Mouse (Mus musculus) cerebellum, postnatal 14 days (tissue): ENCODE measurements around the gene 4632433K11Rik.

Source experiments
- DNase-seq, 2 experiments: peaks; one replicate each; pipeline ENCODE4 v3.0.0; 2021; ENCODE audit warnings: mixed read lengths in 2 of 2

The 4632433K11Rik gene

GRCm38 (mm10) chr7:5020000-5020681 lies 13.8 kb upstream of the 4632433K11Rik start, which contains the start of the genes Zfp865 and Ccdc106:
Gene Zfp865 (plus strand): TSS chr7:5020376.
Gene Ccdc106 (plus strand): TSS chr7:5020553.
- peak; percentile 99 for DNase-seq

DNA sequence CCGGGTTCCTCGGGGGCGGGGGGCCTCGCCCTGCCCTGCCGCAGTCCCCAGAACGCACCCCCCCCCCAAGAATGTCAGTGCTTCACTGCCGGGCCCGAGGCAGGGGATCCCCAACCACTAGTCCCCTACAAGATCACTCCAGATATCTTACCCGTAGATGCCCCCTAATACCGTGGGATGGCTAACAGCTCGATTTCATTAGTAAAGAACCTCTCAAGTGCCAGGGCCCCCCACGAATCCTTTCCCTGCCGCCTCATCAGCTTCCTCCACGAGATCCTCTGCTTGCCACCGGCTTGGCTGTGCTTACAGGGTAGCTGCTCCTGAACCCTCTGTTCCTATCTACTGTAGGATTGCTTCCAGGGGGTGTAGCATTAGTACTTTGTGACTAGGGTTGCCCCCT lies 13.2 kb upstream of the 4632433K11Rik start:
- peak in 1 of 2 experiments; percentile 64 for DNase-seq

DNA sequence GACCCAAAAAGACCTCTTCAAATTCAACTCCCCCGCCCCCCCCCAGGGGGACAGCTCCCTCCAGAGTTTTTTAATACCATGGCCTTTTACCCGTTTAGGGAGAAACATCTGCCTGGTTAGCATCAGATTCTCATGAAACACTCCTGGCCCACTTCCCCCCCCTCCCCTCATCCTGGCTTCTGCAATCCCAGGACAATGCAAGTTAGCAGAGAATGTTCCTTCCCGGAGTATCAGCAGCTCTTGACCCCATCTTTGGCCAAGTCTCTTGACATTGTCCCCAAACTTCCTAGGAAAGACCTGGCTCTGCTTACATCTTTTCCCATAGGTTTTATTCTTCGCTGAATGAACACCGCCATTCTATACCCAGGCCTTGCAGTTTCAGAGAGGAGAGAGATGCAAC lies 12.7 kb upstream of the 4632433K11Rik start:
- DNase-seq = peak in 1 of 2 experiments; percentile 18

DNA sequence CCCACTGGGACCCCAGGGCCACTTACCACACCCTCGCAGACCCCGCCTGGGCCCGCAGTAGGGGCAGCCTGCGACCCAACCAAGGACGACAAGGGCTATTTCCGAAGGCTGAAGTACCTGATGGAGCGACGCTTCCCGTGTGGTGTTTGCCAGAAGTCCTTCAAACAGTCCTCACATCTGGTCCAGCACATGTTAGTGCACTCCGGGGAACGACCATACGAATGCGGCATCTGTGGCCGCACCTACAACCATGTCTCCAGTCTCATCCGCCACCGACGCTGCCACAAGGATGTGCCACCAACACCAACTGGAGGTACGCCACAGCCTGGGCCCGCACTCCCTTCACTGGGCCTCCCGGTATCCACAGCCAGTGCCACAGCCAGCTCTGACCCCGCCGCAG lies 4.4 kb upstream of the 4632433K11Rik start:
- no peak for DNase-seq

DNA sequence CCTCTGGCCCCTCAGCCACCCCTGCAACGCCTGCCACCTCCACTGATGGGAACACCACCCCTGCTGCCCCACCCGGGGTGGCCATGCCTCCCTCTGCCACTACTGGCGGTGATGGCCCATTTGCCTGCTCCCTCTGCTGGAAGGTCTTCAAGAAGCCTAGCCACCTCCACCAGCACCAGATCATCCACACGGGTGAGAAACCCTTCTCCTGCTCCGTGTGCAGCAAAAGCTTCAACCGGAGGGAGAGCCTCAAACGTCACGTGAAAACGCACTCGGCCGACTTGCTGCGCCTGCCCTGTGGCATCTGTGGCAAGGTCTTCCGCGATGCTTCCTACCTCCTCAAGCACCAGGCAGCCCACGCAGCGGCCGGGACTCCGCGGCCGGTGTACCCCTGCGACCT lies 4.0 kb upstream of the 4632433K11Rik start:
- no peak for DNase-seq

DNA sequence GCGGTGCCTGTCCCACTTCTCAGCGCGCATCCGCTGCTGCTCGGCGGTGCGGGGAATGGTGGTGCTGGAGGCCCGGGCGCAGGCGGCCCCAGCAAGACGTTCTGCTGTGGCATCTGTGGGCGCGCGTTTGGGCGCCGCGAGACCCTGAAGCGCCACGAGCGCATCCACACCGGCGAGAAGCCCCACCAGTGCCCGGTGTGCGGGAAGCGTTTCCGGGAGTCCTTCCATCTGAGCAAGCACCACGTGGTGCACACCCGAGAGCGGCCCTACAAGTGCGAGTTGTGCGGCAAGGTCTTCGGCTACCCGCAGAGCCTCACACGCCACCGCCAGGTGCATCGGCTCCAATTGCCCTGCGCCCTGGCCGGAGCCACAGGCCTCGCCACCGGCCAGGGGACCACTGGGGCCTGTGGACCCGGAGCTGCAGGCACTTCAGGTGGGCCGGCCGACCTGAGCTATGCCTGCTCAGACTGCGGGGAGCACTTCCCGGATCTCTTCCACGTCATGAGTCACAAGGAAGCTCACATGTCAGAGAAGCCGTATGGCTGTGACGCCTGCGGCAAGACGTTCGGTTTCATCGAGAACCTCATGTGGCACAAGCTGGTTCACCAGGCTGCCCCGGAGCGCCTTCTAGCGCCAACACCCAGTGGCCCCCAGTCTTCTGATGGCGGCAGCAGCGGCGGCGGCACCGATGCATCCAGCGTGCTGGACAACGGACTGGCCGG lies 3.2 kb upstream of the 4632433K11Rik start:
- no peak for DNase-seq

DNA sequence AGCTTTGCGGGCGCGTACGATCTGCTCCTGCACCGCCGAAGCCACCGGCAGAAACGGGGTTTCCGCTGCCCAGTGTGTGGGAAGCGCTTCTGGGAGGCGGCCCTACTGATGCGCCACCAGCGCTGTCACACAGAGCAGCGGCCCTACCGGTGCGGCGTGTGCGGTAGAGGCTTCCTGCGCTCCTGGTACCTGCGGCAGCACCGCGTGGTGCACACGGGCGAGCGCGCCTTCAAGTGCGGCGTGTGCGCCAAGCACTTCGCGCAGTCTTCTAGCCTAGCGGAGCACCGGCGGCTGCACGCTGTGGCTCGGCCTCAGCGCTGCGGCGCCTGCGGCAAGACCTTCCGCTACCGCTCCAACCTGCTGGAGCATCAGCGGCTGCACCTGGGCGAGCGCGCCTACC lies 2.4 kb upstream of the 4632433K11Rik start:
- DNase-seq = no peak

DNA sequence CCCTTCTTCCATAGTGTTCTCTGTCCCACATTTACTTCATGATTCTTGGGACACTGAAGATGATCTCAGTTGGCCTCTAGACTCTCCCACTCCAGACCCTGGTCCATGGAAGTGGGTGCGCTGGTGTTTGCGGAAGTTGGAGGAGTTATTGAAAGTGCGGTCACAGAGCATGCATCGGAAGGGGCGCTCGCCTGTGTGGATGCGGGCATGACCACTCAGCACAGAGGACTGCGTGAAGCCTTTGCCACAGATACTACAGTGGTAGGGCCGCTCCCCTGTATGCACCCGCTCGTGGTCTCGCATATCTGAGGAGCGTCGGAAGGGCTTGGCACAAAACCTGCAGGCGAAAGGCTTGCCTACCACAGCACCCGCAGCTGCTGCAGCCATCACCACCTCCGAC lies 1.7 kb downstream of the 4632433K11Rik start:
- DNase-seq = no peak

DNA sequence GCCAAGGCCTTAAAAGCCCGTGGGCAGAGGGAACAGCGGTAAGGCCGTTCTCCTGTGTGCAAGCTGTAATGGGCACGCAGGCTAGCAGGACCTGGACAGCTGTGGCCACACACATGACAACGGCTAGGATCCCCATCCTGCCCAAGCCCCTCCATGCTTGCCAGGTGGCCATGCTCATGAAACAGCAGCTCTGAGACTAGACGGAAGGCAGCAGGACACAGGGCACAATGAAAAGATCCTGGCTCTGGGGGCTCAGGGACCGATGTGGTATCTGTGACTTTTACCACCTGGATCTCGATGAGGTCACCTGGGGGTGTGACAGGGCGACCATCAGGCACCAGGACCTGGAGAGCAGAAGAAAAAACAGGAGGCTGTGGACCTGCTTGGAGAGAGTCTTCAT lies 2.2 kb downstream of the 4632433K11Rik start:
- DNase-seq = no peak

- DNase-seq = no peak
Observed at GRCm38 (mm10) chr7:5037026-5037425, 3.1 kb downstream of the 4632433K11Rik start.

- DNase-seq = no peak
Observed at GRCm38 (mm10) chr7:5037467-5037866, 3.5 kb downstream of the 4632433K11Rik start.

GRCm38 (mm10) chr7:5038109-5038732 lies 4.3 kb downstream of the 4632433K11Rik start, which contains the start of gene Zfp784:
Gene Zfp784 (minus strand): TSS chr7:5038446.
- DNase-seq = peak; percentile 95 to 96

DNA sequence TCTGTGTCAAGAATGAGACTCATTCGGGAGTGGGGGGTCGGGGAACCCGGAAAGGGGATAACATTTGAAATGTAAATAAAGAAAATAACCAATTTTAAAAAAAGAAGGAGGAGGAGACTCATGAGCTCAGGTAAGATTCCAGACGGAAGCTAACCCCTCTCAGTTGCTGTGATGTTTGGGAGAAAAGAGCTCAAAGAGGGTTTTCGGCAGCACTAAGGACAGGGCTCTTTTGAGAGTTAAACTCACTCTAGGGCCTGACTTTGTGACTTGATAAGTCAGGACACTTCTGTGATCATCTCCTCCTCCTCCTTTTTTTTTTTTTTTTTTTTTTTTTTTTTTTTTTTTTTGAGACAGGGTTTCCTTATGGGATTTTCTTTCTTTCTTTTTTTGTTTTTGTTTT lies 5.0 kb downstream of the 4632433K11Rik start:
- DNase-seq = no peak

DNA sequence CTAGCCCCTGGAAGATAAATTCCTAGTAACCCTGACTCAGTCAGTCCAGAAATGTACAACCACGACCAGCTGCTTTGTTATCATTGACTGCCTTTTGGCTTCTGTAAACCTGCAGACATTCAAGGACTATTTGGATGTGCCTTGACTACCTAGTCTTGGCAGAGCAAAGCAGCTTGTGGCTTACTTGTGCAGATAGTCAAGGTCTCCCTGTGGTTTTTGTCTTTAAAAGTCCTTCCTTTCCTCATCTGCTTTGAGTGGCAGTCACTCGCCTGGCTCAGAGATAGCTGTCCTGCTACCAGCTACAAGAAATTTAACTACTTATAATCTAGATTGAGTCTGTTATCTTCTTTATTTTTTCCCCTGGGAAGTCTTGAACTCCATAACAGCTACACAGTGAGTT lies 11.1 kb downstream of the 4632433K11Rik start:
- DNase-seq = no peak

DNA sequence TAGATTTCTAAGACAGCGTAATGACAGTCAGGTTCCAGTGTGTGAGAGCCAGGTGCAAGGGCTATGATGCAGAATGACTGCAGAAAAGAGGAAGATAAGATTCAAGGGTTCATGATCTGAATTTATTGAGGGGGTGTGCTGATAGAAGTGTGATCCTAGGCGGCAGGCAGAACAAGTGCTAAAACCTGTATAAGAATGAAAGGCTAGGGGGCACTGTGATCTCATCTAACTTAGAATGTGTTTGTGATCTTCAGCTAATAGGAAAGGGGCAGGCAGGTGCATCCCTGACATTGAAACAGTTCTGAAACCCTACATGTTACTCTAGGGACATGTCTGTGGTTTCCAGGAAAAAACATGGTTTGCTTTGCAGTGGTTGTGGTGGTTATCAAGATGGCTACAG lies 12.2 kb downstream of the 4632433K11Rik start:
- DNase-seq = no peak

DNA sequence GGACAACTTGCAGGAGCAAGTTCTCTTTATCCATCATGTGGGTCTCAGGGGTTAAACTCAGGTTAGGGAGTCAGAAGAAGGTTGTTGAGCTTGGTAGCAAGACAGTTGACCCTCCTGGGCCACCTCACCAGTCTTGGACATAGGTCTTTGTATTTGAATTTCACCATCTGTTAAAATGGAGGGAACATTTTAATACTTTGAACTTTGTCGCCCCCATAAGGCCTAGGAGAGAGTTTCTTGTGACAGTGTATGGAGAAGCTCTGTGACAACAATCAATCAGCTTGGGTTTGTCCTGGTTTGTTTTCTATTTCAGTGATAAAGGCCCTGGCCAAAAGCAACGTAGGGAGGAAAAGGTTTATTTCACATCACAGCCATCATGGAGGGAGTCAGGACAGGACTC lies 13.4 kb downstream of the 4632433K11Rik start:
- DNase-seq = peak; percentile 59 to 68

GRCm38 (mm10) chr7:5051193-5052192 lies 17.6 kb downstream of the 4632433K11Rik start, which contains the start of gene Zfp580:
Gene Zfp580 (plus strand): TSS chr7:5051538.
- DNase-seq = peak; percentile 89 to 91

DNA sequence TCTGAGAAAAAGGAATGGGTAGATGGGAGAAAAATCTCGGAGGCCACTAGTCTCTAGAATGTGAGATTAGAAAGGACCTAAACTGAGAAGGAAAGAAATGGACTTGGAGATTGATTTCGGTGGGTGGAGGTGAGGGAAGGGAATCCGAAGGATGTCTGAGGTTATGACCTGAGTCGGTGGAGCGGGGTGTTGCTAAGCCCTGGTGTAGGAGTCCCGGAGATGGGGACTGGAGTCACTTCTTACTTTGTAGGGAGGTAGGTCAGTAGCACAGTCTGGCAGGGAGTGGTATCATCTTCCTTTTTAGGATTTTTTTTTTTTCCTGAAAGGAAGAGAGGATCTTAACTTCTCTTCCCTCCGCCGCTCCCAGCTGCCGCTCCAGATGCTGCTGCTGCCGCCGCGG lies 18.5 kb downstream of the 4632433K11Rik start:
- DNase-seq = peak; percentile 42 to 43

DNA sequence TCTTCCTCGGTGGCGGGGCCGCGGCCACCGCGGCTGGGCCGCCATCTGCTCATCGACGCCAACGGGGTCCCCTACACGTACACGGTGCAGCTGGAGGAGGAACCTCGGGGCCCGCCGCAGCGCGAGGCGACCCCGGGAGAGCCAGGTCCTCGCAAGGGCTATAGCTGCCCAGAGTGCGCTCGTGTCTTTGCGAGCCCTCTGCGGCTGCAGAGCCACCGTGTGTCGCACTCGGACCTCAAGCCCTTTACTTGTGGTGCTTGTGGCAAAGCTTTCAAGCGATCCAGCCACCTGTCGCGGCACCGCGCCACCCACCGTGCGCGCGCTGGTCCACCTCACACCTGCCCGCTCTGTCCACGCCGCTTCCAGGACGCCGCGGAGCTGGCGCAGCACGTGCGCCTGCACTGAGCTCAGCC lies 19.0 kb downstream of the 4632433K11Rik start:
- DNase-seq = peak; percentile 41 to 52

- DNase-seq = peak; percentile 57
Observed at GRCm38 (mm10) chr7:5053456-5054179, 19.7 kb downstream of the 4632433K11Rik start.

- peak; percentile 77 to 78 for DNase-seq
Observed at GRCm38 (mm10) chr7:5056651-5057263, 22.8 kb downstream of the 4632433K11Rik start.
